Mouse (Mus musculus) ES-Bruce4 (cell line): Measurements from ENCODE around the gene Immt.

Experiments used
- CTCF ChIP-seq: IDR thresholded peaks from one replicate; pipeline ENCODE4 v1.8.1; 2011; ENCODE audit warnings: low read depth, low read length
- EP300 ChIP-seq: IDR thresholded peaks from 2 replicates; pipeline ENCODE4 v1.6.1; 2011; ENCODE audit warnings: low read depth, low read length; ENCODE audit not compliant: insufficient read depth

DNA sequence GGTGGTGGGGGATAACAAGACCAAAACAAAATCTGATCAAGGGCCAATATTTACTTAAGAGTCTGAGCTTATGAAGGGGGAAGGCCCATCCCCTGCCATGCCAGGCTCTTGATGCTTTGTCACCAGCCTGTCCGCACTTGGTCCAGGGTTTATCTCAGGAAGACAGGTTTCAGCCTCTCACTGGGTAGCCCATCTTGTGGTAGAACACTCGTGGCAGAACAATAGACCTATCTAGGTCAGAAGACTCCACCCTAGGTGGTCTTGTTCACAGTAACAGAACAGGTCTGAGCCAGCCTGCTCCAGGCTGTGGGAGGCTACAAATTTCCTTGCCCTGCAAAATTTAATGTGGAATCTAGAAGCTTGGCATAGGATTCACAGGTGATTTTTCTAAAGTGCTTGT is 5.7 kb downstream of the Immt start:
- TF ChIP-seq CTCF (no peak), EP300 (no peak)
